In genomic region chr2:25913247-25913646, GRCm38 (mm10) we compare ENCODE assay signal across 8 mouse cellular contexts. TPM values are rescaled to one million over a fixed set of nuclear protein-coding genes. Genes with fewer than 3 reads are reported as not detected.
DNase-seq lines count a peak whose midpoint lies in the region; ATAC-seq and TF ChIP-seq lines count a peak whose summit lies in the region.

No protein-coding gene starts in this region.

- WGBS in cerebellum, adult 2 months = 37% methylated on average over 2 of the region's 2 CpGs
- WGBS in lung, adult 2 months = 32% methylated on average over 2 of the region's 2 CpGs
- WGBS in small intestine, adult 2 months = 37% methylated on average over 2 of the region's 2 CpGs
- WGBS in forebrain, embryonic 12.5 days = 54% methylated on average over 2 of the region's 2 CpGs

- H3K4me2 ChIP-seq in forebrain, embryonic 12.5 days = no peak overlapping the region

- no peak overlapping the region for H3K4me3 ChIP-seq in cerebellum, adult 2 months (replicated peaks; ENCODE audit: insufficient read depth, low read depth, low read length)
- no peak overlapping the region for H3K4me3 ChIP-seq in lung, adult 2 months (replicated peaks; ENCODE audit: extremely low read depth, low read depth, low read length)
- H3K4me3 ChIP-seq in small intestine, adult 2 months (ENCODE audit: low read depth, low read length) = no peak overlapping the region
- no peak overlapping the region for H3K4me3 ChIP-seq in forebrain, embryonic 12.5 days (replicated peaks)

- H3K9ac ChIP-seq in forebrain, embryonic 12.5 days = no peak overlapping the region

- no peak for TF ChIP-seq POLR2A in cerebellum, adult 2 months (IDR thresholded peaks at IDR 0.05; ENCODE audit: borderline replicate concordance, insufficient read depth, low read length)
- TF ChIP-seq POLR2A in lung, adult 2 months (IDR thresholded peaks at IDR 0.05; ENCODE audit: borderline replicate concordance, extremely low read depth, low read depth, low read length) = no peak
- no peak for TF ChIP-seq POLR2A in small intestine, adult 2 months (IDR thresholded peaks at IDR 0.05; ENCODE audit: low read depth, low read length)

- H3K9me3 ChIP-seq in forebrain, embryonic 12.5 days = no peaks in the 10 kb centered on the region

- H3K27me3 ChIP-seq in cerebellum, adult 2 months (ENCODE audit: control insufficient read depth, insufficient read depth, low read length) = no peaks in the 10 kb centered on the region
- no peaks in the 10 kb centered on the region for H3K27me3 ChIP-seq in small intestine, adult 2 months (ENCODE audit: control insufficient read depth, insufficient read depth, low read length)
- H3K27me3 ChIP-seq in forebrain, embryonic 12.5 days = no peaks in the 10 kb centered on the region

- DNase-seq in cerebellum, adult 2 months = no peak
- DNase-seq in cerebellum, adult 11-12 months = no peak
- DNase-seq in lung, adult 2 months = no peak
- no peak for DNase-seq in lung, adult 18-20 months
- no peak for DNase-seq in gastrocnemius, adult 18-20 months (ENCODE audit: low spot score)

- peaks cover 45% of the 10 kb centered on the region for H3K4me1 ChIP-seq in cerebellum, adult 2 months (ENCODE audit: control insufficient read depth, insufficient read depth, low read length)
- H3K4me1 ChIP-seq in lung, adult 2 months (ENCODE audit: control insufficient read depth, insufficient read depth, low read length) = no peaks in the 10 kb centered on the region
- H3K4me1 ChIP-seq in small intestine, adult 2 months (ENCODE audit: control insufficient read depth, insufficient read depth, insufficient read length, low read length) = no peaks in the 10 kb centered on the region
- no peaks in the 10 kb centered on the region for H3K4me1 ChIP-seq in forebrain, embryonic 12.5 days

- peak; percentile 84 to 90 for ATAC-seq in hematopoietic stem cell, adult 5-6 weeks (replicated peaks in 1 of 2; ENCODE audit: insufficient read depth in 1 of 2, low FRiP score in 2 of 2, low TSS enrichment in 1 of 2, low read depth in 1 of 2, poor library complexity in 2 of 2, severe bottlenecking in 2 of 2)
- no peak for ATAC-seq in forebrain, embryonic 12.5 days (ENCODE audit: low FRiP score)

- peak overlapping the region; percentile 20; the same call in 1 of the 2 replicates for H3K27ac ChIP-seq in cerebellum, adult 2 months (ENCODE audit: insufficient read depth, low read length)
- H3K27ac ChIP-seq in small intestine, adult 2 months (ENCODE audit: insufficient read depth, low read depth, low read length) = no peak overlapping the region
- H3K27ac ChIP-seq in forebrain, embryonic 12.5 days = no peak overlapping the region

- H3K36me3 ChIP-seq in small intestine, adult 2 months (ENCODE audit: control insufficient read depth, insufficient read depth, low read length) = no peaks in the 10 kb centered on the region
- no peaks in the 10 kb centered on the region for H3K36me3 ChIP-seq in forebrain, embryonic 12.5 days (replicated peaks)

- peak; percentile 53 for TF ChIP-seq CTCF in cerebellum, adult 2 months (IDR thresholded peaks at IDR 0.05; ENCODE audit: borderline replicate concordance, insufficient read depth, low read depth, low read length)
- 0 out of 2 replicates have a peak, but pooled peaks have one; percentile 26 for TF ChIP-seq CTCF in lung, adult 2 months (IDR thresholded peaks at IDR 0.05; ENCODE audit: insufficient read depth, low read length)
- TF ChIP-seq CTCF in small intestine, adult 2 months (IDR thresholded peaks at IDR 0.05; ENCODE audit: extremely low read depth, insufficient read length, insufficient replicate concordance, low read depth, low read length) = peak; percentile 17; the same call in 1 of the 2 replicates

RNA-seq across cellular contexts. Expression of gene Kcnt1, which starts 49.7 kb away (rescaled TPM):
- polyA plus RNA-seq in cerebellum, adult 2 months (2012; rRNA removed) = 409 and 456 TPM in 2 replicates
- polyA plus RNA-seq in lung, adult 2 months (2012; rRNA removed) = 0.06 and 0.40 TPM in 2 replicates
- not detected in 2 replicates for total RNA-seq in hematopoietic stem cell, adult 5-6 weeks (2017)
- 1.2 and 2.1 TPM in 2 replicates for polyA plus RNA-seq in small intestine, adult 2 months (2012; rRNA removed)
- 1.6 and 2.0 TPM in 2 replicates for polyA plus RNA-seq in forebrain, embryonic 12.5 days (2016; fragmentation: Nextera tagmentation; extraction: Ambion mirVana)
- under 1 TPM; 0.34 to 0.47 TPM for total RNA-seq in gastrocnemius, adult 18-20 months (2021)

Comparison
In these comparisons a context has a peak if more than half of its experiments do, and no peak if none do; other contexts are left out.
1. RNA of gene Kcnt1, which starts 49.7 kb away (polyA plus RNA-seq): 409 to 456 TPM in cerebellum, adult 2 months; 1.2 to 2.1 TPM in small intestine, adult 2 months, 1.6 to 2.0 TPM in forebrain, embryonic 12.5 days and 0.06 to 0.40 TPM in lung, adult 2 months; every median in the first group is over 100 times any median in the second.
2. Peak in every context shown above with its lines, with median percentiles within 50 percentile points of each other: CTCF ChIP-seq.